Mouse (Mus musculus) retina, postnatal 7 days (tissue): ENCODE measurements at regions not wholly inside any gene's neighbourhood (a gene's known extent, or its start where the extent isn't known, plus 50 kb on each side); places are given as distances from the start of the nearest gene placed in this dataset.
"Not testable (repeated sequence)": the region's sequence is repeated elsewhere in the genome, so short reads cannot be mapped to it uniquely, and the experiment has no call there.

Experiments
- DNase-seq: peaks from one replicate; pipeline ENCODE4 v3.0.0-alpha.2; 2012; ENCODE audit warnings: low read depth, low spot score

DNA sequence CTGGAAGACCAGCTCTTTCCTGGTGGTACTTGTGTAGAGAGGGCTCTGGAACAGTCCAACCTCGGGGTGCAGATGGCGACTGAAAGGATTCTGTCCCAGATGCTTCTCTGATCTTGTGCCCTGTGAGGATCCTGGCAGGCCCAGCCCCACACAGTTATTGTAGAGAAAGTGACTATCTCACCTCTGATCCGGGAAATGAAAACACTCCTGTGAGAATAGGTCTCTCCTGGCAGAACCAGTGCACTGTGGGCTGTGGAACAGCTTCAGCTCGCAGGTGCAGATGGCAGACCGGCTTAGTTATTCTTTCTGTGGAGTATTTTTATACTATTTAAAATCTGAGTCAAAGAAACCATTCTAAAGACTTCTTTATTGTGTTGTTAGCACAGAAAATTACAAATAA, 742.1 kb upstream of the Marcks start:
- DNase-seq = no peak

DNA sequence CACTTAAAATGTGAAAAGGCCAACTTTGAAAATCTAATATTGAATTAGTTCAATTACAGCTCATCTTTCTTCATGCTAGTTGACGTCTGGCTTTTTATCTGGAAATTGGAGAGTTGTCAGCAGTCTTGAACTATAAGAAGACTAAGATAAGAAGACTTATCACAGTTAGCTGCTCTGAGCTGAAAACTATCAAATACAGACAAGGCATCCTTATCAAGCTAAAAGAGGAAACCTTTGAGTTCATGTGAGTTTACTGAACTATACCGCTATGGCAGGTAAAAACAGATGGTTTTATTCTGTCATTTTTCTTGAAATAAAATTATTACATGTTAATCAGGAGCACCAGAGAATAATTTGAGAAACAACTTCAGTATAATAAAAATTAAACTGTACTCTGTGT, 735.2 kb upstream of the Marcks start:
- DNase-seq = no peak

DNA sequence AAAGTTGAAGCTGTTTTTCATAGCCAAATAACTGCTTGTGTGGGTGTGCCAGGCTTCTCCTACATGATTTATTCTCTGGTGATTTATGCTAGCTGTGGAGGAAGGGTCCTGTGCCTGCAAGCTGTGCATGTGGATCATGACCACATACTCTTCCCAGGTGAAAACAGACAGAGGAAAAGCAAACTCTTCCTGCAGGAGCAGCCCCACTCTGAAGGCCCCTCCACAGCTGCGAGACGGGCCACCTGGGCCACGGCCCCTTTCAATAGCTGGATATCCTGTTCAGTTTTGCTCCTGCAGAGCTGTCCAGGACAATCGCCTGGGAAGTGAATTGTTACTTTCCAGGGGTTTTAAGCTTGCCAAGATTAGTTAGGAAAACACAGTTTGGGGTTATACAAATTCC, 722.3 kb upstream of the Marcks start:
- no peak for DNase-seq

DNA sequence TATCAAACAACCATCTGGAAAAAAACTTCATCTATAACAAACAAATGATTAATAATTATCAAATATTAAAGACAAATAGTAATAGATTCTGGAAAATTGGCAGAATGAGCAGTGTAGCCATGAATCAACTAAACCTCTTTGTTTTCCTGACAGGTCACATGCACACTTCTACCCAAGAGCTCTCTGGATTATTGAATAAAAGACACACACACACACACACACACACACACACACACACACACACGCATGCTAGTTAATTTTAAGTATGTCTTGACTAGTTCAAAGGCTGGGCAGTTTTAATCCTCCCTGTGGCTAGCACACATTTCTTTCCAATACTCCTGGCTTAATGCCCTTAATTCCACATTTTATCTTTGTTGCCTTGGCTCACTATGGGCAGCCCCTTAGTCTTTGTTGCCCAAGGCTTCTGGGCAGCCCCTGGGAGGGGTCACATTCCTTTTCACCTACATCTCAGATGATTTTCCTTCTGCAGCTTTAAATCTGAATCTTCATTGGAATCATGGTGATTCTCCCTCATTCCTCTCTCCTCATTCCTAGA, 710.6 kb upstream of the Marcks start:
- no peak for DNase-seq

DNA sequence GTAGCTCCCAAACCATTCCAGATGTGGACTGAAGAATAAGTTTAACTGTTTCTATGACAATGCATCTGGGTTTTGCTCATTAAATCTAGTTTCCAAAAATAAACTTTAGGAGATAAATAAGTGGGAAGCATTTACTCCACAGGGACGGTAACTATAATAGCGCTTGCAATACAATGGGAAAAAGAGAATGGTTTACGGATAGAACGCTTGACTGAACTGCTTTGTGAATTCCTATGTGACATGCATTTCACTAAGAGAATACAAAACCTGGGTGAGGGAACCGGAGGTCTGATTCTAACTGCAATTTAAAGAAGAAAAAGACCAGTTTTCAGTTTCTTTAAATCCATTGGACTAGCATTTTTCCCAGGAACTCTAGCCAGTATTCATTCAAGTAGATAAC, 704.1 kb upstream of the Marcks start:
- no peak for DNase-seq

DNA sequence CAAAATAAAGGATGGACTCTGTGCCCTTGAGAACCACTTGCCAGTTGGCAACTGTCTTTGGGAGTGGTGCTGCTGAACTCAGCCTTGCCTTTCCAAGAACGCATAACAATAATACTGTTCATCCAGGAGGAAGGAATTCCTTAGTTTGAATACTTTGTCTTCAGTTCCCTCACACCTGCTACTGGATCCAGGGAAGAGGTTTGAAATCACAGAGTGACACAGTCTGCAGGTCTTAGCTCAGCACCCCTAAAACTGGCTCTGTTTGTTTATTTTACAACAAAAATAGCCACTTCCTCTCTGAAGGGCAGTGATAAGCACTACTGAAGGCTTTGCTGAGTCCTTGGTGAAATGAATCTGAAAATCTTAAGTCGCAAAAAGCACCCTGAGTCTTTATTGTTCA, 703.1 kb upstream of the Marcks start:
- DNase-seq = no peak

DNA sequence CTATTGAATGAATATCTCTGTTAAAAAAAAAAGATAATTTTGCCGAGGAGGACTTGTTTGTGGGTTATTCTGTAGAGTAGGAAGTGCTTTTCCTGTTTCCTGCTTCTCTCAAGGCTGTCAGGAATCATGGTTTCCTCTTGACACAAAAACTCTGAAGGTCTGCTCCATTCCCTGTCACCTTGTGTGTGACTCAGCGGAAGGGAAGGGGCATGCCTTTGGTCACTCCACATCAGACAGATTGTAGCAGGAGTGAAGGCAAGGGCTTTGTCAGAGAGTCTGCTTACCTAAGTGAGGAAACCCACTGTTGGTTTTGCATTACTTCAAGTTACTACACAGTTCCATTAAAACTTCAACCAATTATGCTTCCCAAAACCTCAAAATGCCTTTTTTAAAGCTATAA, 699.0 kb upstream of the Marcks start:
- DNase-seq = no peak

DNA sequence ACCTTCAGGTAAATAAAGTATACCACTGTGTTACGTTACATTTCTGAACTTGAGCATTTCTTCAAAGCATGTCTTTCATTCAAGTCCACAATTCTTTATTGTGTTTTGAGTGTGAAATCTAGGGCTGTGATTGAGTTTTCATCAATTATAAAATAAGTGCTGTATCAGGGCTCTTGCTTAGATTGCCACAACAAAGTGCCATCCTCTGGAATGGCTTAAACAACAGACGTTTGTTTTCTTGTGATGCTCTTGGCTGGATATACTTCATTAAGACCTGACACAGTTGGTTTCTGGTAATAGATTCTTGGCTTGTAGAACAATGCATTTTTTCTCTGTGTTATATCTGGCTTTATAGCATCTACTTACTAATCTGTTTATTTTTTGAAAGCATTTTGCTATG, 674.3 kb upstream of the Marcks start:
- no peak for DNase-seq

DNA sequence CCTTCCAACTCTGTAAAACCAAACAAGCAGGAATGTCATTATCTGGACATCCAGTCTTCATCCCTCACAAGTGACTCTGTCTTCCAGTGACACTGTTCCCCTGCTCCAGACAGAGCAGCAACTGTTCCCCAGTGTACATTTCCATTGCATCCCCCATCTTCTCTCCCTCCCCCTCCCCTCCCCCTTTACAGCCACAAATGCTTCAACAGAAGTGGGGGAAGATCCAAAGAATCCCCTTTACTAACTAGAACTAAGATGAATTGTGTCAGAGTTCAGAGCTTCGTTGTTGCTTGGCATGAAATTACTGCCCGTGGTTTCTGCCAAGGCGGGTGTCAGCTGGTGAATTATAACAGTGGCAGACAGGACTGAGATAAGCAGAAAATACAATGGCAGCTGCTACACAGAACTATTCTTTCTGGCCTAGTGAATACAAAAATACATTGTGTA, 673.7 kb upstream of the Marcks start:
- DNase-seq = peak; percentile 20

DNA sequence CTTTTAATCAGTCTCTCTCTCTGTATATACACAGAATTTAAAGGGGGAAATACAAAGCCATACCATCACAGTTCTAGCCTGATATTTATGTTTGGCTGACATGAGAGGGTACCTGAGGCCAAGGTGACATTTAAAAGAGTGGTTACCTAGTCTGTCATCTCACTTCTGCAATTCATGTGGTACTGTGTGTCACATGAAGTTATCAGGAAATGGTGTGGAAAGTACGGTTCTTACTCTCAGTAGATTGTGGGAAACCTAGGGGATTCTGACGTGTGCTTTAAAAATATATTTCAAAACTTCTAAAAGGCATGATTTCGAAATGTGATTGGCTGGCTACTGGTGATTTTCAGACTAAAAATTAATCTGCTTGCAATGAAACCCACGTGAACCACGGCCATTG, 673.1 kb upstream of the Marcks start:
- DNase-seq = no peak

DNA sequence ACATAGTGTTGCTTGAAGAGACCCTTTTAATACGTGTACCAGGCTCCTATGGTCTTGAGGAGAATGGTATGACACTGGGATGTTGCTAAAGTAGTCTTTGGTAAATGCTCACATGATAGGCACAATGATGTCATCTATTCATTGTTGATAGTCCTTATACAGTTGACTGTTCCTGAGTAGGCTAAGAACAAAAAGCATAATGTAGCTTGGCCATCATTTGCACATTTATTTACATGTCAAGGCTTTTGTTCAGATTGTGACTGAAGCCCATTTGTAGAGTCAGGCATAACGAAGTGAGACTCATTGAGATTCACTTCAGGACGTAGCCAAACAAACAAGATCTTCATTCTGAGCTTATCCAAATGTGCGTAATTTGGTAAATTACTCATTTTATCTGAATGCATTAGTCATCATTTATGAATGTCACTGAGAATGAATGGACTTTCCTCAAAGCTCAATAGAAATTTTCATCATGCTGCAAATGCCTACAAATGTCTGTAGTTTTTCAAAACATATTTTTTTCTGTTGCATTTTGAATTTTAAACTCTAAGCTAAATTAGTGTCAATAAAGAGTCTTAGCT, 664.6 kb upstream of the Marcks start:
- DNase-seq = no peak

DNA sequence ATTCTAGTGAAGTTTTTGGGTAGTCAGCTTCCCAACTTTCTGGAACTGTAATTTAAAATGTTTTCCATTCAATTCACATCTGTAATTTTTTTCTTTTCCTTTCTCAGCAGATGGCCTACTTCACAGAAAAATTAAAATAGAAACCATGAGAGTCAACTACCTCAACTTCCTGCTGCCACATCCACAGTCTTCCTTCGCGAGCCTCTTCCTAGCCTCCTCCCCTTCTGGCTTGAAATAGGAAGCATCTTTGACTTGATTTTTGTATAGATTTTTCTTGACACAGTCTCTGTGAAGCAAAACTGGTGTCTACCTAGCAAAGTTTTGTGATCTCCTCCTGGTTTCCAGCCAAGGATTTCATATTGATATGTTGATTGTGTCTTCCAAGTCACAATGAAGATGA, 660.7 kb upstream of the Marcks start:
- DNase-seq = no peak

DNA sequence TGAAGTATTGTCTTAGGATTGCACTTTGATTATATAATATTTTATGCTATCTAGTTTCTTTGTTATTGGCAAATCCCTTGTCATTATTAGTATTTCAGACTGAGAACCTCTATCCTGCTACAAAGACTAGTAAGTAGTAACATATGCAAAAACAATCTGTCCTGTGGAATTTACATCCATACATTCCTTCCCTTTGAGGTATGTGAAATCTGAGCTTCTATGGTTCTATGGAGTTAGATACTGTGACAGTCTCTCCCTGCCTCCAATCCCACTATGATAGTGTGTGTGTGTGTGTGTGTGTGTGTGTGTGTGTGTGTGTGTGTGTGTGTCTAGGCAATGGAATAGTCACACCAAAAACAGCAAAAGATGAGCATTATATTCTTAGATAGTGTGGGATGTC, 659.6 kb upstream of the Marcks start:
- no peak for DNase-seq

DNA sequence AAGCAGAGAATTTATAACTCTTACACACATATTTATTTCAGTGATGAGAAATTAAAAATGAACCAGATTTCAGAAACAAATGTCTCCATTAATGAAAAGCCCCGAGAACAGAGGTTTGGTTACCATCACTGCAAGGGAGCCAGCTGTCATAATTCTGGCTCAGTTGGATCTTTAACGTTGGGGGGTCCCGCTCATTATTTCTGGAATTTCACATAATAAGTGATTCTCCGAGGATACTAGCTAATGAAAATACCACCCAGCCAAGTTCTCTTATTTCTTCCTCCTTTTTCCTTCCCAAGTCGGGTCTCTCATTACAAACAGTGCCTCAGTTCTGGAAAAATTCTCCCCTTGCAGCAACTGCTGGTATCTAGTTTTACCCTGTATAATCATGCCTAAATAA, 659.0 kb upstream of the Marcks start:
- no peak for DNase-seq

DNA sequence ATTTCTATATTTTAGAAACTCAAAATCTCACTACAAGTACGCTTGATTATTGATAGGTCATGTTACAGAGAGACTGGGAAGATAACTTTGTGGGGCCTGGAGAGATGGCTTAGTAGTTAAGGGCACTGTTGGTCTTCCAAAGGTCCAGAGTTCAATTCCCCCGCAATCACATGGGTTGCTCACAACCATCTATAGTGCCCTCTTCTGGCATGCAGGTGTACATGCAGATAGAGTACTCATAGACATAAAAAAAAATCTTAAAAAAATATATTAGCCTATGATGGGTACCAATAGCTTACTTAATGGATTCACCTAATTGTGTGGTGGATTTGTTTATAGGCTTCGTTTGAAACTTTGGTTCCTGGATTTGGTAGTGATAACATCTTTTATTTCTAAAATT, 654.2 kb upstream of the Marcks start:
- DNase-seq = no peak

DNA sequence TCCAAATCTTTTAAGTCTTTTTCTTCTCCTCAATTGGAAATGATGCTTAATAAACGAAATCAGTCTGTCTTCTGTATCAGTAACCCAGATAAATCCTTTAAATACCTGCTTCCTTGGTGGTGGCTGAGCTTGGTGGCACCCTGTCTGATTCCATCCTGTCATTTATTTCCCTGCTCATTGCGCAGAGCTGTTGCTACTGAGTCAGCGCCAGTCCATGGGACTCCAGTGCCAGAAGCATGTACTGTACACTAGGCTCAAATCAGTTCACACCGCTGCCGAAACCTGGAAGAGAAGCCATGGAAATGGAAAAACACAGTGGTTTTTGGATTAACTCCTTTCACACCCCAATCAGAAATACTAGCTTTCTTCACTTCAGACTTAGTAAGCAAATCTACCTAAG, 649.3 kb upstream of the Marcks start:
- DNase-seq = no peak

DNA sequence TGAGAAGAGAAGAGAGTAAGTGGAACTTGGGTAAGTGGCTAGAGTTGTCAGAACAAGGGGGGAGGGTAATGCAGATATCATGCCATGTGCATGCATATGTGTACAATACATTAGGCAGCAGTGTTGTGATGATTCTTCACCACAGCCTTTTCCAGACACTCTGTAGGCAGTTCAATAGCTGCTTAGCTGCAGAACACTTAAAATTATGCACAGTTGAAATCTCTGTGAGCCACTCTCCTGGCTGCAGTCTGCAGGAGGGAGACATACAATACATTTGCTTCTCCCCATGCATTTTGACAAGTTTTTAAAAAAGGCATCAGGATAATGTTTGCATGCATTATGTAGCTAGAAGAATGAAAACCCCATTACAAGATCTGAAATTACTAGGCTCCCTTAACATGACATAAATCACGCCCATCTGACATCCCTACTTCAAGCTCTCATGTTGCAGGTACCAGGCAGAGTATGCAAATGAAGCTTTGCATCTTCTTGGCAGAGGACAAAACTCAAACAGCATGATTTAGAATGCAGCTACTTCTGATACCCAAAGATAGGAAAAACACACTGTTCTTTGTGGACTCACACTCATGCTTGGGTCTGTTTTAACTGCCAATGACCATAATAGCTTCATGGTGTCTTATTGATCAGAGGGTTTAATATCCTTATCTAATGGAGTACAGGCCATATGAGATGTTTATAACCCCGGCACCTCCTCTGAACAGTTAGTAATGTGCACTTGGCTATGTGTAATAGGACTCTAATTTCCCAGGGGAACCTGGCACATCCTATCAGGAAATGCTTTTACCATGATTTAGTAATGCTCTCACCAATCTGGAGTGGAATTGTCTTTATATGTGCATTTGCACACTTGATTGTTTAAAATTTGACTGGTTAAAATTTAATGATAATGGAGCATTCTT, 640.9 kb upstream of the Marcks start:
- DNase-seq = no peak

DNA sequence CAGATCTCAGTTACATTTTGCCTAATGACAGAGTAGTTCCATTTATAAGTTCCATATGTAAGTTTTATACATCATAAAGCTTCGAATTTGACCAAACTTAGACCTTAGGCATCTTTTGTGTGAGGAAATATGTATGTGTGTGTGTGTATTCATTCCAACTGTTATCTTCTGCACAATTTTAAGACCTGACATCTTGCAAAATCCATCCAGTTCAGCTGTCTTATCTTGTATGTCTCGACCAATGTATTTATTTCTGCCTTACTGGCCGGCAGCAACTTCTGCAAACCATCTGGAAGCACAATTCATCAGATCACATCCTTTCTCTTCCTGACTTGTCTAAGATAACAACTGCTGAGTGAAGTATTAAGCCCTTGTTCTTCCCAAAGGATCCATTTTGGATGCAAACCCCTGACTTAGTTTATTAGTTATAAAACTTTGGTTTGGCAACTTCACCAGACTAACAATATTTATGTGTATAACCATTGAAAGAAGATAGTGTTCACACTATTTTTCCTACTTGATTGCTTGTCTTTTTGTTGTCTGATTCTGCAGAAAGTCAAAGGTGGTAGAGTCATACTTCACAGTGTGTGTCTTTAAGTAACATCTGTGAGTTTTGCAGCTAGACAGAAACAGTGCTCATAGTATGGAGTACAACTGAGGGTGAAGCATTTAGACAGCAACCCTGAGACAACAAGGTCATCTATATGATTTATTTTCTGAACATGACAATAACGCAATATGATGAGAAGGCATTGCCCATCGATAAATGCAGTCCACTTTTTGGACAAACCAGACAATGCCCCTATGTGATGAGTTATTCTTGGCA, 622.0 kb upstream of the Marcks start:
- DNase-seq = no peak

DNA sequence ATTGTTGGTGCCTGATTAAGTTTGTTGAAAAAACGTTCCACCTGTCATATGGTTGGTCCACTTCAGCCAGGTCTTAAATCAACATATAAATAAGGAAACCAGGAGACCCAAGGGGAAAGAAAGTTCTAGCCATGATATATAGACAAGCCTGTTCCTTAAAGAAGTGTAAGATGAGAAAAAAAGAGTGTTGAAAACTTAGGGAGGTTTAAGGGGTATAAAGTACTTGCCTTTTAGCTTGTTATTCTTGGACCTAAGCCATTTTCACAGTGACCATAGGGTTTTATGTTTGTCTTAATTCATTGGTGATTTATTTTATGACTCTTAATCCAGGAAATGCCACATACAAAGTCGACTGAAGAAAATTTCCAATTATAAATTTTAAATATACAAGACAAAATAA, 602.9 kb upstream of the Marcks start:
- no peak for DNase-seq

DNA sequence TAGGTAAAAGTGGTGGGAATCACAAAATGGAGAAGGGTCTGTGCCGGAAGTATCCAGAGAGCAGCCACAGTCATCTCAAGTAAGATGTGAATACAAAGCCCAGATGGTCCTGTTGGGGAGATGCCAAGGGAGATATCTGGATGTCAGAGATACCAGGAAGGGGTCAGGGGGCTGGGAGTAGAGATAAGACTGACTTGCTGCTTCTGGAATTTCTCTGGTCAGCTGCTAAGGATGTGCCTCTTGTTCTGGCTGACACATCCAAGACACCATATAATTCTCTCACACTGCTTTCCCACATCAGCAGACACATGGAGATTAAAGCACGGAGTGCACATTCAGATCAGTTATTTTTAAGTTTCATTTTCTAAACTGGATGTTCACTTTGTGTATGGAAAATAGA, 600.3 kb upstream of the Marcks start:
- DNase-seq = no peak

DNA sequence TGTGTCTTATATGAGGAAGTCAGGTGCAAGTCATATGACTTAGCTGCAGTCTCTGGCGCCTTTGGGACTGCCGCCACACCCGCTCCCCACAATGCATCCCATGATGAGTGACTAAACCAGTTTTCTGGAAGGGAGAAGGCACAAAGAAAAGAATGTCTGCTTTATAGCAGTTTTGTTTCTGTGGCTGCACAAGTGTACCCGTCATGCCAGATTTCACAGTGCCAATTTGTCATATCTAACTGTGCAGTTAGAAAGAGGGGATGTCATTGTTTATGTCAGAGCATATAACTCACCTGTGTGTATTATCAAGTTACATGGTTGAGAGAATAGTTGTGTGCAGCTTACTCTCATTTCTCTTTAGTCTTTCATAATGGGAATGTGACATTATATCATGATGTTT, 586.9 kb upstream of the Marcks start:
- no peak for DNase-seq

DNA sequence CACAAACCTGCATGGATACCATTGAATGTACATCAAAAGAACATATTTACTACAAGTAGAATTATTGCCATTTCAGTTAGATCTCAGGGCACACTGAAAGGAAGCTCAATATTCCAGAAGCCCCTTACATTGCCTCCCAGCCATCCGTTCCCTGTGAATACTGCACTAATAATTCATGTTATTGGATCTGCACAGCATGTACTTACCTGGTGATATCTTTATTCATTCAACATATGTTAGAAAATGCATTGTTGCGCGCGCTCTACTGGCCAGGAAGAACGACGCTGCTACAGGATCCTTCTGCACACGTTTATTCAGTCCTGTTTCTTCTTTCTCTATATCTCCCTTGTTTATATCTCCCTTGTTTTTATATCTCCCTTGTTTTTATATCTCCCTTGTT, 586.3 kb upstream of the Marcks start:
- DNase-seq = not testable (repeated sequence)
